Mouse (Mus musculus): ENCODE data around the gene Rsrc1.
"Not testable (repeated sequence)": the region's sequence is repeated elsewhere in the genome, so short reads cannot be mapped to it uniquely, and the experiment has no call there.

Gene Rsrc1

DNA sequence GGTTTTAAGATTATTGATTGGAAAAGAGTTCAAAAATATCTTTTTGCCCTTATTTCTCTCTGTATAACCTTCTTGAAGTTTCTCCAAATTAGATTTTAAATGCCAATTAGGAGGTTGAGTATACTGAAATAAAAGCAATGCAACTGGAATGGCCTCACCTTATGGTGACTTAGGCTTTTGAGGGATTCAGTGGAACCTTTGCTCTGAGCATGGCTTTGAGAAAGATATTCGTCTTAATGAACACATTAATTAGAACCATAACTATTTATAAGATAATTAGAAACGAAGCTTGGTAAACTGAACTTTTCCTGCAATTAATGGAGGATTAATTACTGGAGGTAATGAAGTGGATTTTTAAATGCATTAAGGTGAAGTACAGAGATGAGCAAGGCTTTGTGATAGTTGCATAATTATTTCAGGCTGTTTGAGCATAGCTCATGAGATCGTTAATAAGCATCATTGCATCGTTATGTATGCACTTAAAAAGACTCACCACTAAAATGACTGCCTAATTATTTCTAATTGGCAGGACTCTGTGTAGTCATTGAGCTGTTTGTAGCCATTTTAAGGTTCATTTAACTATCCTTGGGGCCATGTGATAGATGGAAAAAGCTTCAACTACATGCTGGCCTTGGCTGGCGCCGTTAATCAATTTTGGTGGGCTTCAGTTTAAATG is 55.3 kb downstream of the Rsrc1 start:
- TF ChIP-seq CTCF (conservative IDR thresholded peaks at IDR 0.05; ENCODE audit: low read length): no peak
- no peak for TF ChIP-seq POU5F1 (IDR thresholded peaks at IDR 0.05; ENCODE audit: borderline replicate concordance, low read length)
- TF ChIP-seq NANOG (IDR thresholded peaks at IDR 0.05; ENCODE audit: borderline replicate concordance, low read length): no peak
- Histone ChIP-seq H3K36me3 (ENCODE audit: insufficient read depth, low read length) (0 out of 2 replicates have a peak, but pooled peaks cover 1% of the 10 kb centered on the region), H3K4me1 (replicated peaks; ENCODE audit: low read depth, low read length) (no peaks in the 10 kb centered on the region), H3K4me3 (replicated peaks; ENCODE audit: low read length) (no peak overlapping the region), H3K9me3 (ENCODE audit: low read length) (peaks cover 4% of the 10 kb centered on the region), H3K27me3 (ENCODE audit: insufficient read depth, low read length) (no peaks in the 10 kb centered on the region)

GRCm38 (mm10) chr3:67059755-67060154 is 78.6 kb downstream of the Rsrc1 start:
- Histone ChIP-seq H3K4me1 (replicated peaks; ENCODE audit: low read depth, low read length) (no peaks in the 10 kb centered on the region), H3K4me3 (replicated peaks; ENCODE audit: low read length) (no peak overlapping the region), H3K36me3 (ENCODE audit: insufficient read depth, low read length) (no peaks in the 10 kb centered on the region), H3K9me3 (ENCODE audit: low read length) (no peaks in the 10 kb centered on the region), H3K27me3 (ENCODE audit: insufficient read depth, low read length) (no peaks in the 10 kb centered on the region)
- TF ChIP-seq NANOG (IDR thresholded peaks at IDR 0.05; ENCODE audit: borderline replicate concordance, low read length) (no peak), POU5F1 (IDR thresholded peaks at IDR 0.05; ENCODE audit: borderline replicate concordance, low read length) (no peak)

- Histone ChIP-seq H3K9me3 (ENCODE audit: low read length) (no peaks in the 10 kb centered on the region), H3K36me3 (ENCODE audit: insufficient read depth, low read length) (no peaks in the 10 kb centered on the region), H3K4me1 (replicated peaks; ENCODE audit: low read depth, low read length) (no peaks in the 10 kb centered on the region), H3K27me3 (ENCODE audit: insufficient read depth, low read length) (no peaks in the 10 kb centered on the region), H3K4me3 (replicated peaks; ENCODE audit: low read length) (no peak overlapping the region)
- TF ChIP-seq CTCF (conservative IDR thresholded peaks at IDR 0.05; ENCODE audit: low read length) (no peak), NANOG (IDR thresholded peaks at IDR 0.05; ENCODE audit: borderline replicate concordance, low read length) (no peak), POU5F1 (IDR thresholded peaks at IDR 0.05; ENCODE audit: borderline replicate concordance, low read length) (no peak)
These were observed 89.6 kb downstream of the Rsrc1 start for GRCm38 (mm10) chr3:67070575-67071488.

GRCm38 (mm10) chr3:67073653-67074052 is 92.5 kb downstream of the Rsrc1 start:
- not testable (repeated sequence) for H3K4me3 ChIP-seq (replicated peaks; ENCODE audit: low read length); H3K9me3 ChIP-seq (ENCODE audit: low read length); H3K36me3 ChIP-seq (ENCODE audit: insufficient read depth, low read length)

GRCm38 (mm10) chr3:67075484-67075883 is 94.3 kb downstream of the Rsrc1 start:
- Histone ChIP-seq H3K27me3 (ENCODE audit: insufficient read depth, low read length) (no peaks in the 10 kb centered on the region), H3K9me3 (ENCODE audit: low read length) (no peaks in the 10 kb centered on the region), H3K4me1 (replicated peaks; ENCODE audit: low read depth, low read length) (no peaks in the 10 kb centered on the region), H3K4me3 (replicated peaks; ENCODE audit: low read length) (no peak overlapping the region), H3K36me3 (ENCODE audit: insufficient read depth, low read length) (no peaks in the 10 kb centered on the region)
- no peak for TF ChIP-seq CTCF (conservative IDR thresholded peaks at IDR 0.05; ENCODE audit: low read length)

More at GRCm38 (mm10) chr3:67073653-67074052, 92.5 kb downstream of the Rsrc1 start:
- not testable (repeated sequence) for H3K27me3 ChIP-seq (ENCODE audit: insufficient read depth, low read length); H3K4me1 ChIP-seq (replicated peaks; ENCODE audit: low read depth, low read length)

DNA sequence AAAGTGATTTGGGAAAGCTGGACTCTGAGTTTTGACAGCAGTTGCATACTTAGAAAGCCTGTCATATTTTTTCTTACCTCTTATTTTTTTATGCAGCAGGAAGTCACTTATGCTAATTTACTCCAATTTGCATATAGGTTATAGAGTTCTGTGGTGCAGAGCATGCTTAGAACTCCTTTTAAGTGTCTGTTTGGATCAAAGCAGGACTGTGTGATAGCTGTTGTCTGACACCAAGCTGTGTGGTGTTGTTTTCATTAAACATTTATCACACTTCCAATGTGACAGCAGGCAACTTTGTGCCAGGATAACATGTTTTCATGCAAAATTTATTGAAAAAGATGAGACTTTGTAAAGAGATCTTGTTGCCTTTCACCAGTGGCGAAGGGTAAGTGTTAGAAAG is 103.6 kb downstream of the Rsrc1 start:
- TF ChIP-seq POU5F1 (IDR thresholded peaks at IDR 0.05; ENCODE audit: borderline replicate concordance, low read length) (no peak), NANOG (IDR thresholded peaks at IDR 0.05; ENCODE audit: borderline replicate concordance, low read length) (no peak), CTCF (conservative IDR thresholded peaks at IDR 0.05; ENCODE audit: low read length) (no peak)
- H3K36me3 ChIP-seq (ENCODE audit: insufficient read depth, low read length): no peaks in the 10 kb centered on the region
- no peaks in the 10 kb centered on the region for H3K9me3 ChIP-seq (ENCODE audit: low read length)
- no peak overlapping the region for H3K4me3 ChIP-seq (replicated peaks; ENCODE audit: low read length)
- peaks cover 5% of the 10 kb centered on the region for H3K4me1 ChIP-seq (replicated peaks; ENCODE audit: low read depth, low read length)
- no peaks in the 10 kb centered on the region for H3K27me3 ChIP-seq (ENCODE audit: insufficient read depth, low read length)

GRCm38 (mm10) chr3:67108428-67108827 is 127.2 kb downstream of the Rsrc1 start:
- Histone ChIP-seq H3K27me3 (ENCODE audit: insufficient read depth, low read length) (no peaks in the 10 kb centered on the region), H3K9me3 (ENCODE audit: low read length) (no peaks in the 10 kb centered on the region), H3K36me3 (ENCODE audit: insufficient read depth, low read length) (no peaks in the 10 kb centered on the region), H3K4me1 (replicated peaks; ENCODE audit: low read depth, low read length) (no peaks in the 10 kb centered on the region), H3K4me3 (replicated peaks; ENCODE audit: low read length) (no peak overlapping the region)
- TF ChIP-seq CTCF (conservative IDR thresholded peaks at IDR 0.05; ENCODE audit: low read length): no peak

- H3K36me3 ChIP-seq (ENCODE audit: insufficient read depth, low read length): no peaks in the 10 kb centered on the region
- H3K27me3 ChIP-seq (ENCODE audit: insufficient read depth, low read length): no peaks in the 10 kb centered on the region
- no peaks in the 10 kb centered on the region for H3K9me3 ChIP-seq (ENCODE audit: low read length)
- H3K4me1 ChIP-seq (replicated peaks; ENCODE audit: low read depth, low read length): no peaks in the 10 kb centered on the region
- TF ChIP-seq CTCF (conservative IDR thresholded peaks at IDR 0.05; ENCODE audit: low read length) (no peak), NANOG (IDR thresholded peaks at IDR 0.05; ENCODE audit: borderline replicate concordance, low read length) (no peak), POU5F1 (IDR thresholded peaks at IDR 0.05; ENCODE audit: borderline replicate concordance, low read length) (no peak)
- H3K4me3 ChIP-seq (replicated peaks; ENCODE audit: low read length): no peak overlapping the region
These were observed 135.1 kb downstream of the Rsrc1 start for GRCm38 (mm10) chr3:67116317-67116716.

GRCm38 (mm10) chr3:67132521-67132920 is 151.3 kb downstream of the Rsrc1 start:
- H3K4me3 ChIP-seq (replicated peaks; ENCODE audit: low read length): no peak overlapping the region
- H3K27me3 ChIP-seq (ENCODE audit: insufficient read depth, low read length): no peaks in the 10 kb centered on the region
- no peaks in the 10 kb centered on the region for H3K4me1 ChIP-seq (replicated peaks; ENCODE audit: low read depth, low read length)
- no peaks in the 10 kb centered on the region for H3K36me3 ChIP-seq (ENCODE audit: insufficient read depth, low read length)
- H3K9me3 ChIP-seq (ENCODE audit: low read length): no peaks in the 10 kb centered on the region
- TF ChIP-seq CTCF (conservative IDR thresholded peaks at IDR 0.05; ENCODE audit: low read length) (peak; percentile 47), NANOG (IDR thresholded peaks at IDR 0.05; ENCODE audit: borderline replicate concordance, low read length) (no peak)

Data from E14TG2a.4 (cell line).